Mouse (Mus musculus): ENCODE measurements around the gene Tat.

Tat gene

GRCm38 (mm10) chr8:110040509-110040908, 50.3 kb downstream of the Tat start:
- DNase-seq (ENCODE audit: low spot score), result no peak
